Mouse (Mus musculus) embryo, embryonic 10 days (tissue): ENCODE measurements around the gene Acat3.
"Not testable (repeated sequence)": the region's sequence is repeated elsewhere in the genome, so short reads cannot be mapped to it uniquely, and the experiment has no call there.

Source experiments
- DNase-seq: peaks from one replicate; pipeline ENCODE4 v3.0.0-alpha.2; 2015; ENCODE audit warnings: low spot score

Acat3 gene

GRCm38 (mm10) chr17:12916588-12917380 is 23.6 kb downstream of the Acat3 start:
- DNase-seq = peak; percentile 54

- peak; percentile 100 for DNase-seq
Observed at GRCm38 (mm10) chr17:12915881-12916583, 24.4 kb downstream of the Acat3 start, which contains the start of gene Mrpl18. Mrpl18 (minus strand) TSS chr17:12916345.

GRCm38 (mm10) chr17:12915488-12915880 is 24.9 kb downstream of the Acat3 start, which contains the start of gene Tcp1:
Tcp1 (plus strand) TSS chr17:12915701.
- DNase-seq = peak; percentile 25

GRCm38 (mm10) chr17:12910391-12910790 is 30.0 kb downstream of the Acat3 start:
- no peak for DNase-seq

- no peak for DNase-seq
Observed at GRCm38 (mm10) chr17:12909361-12910280, 30.8 kb downstream of the Acat3 start, which contains the start of gene Pnldc1. Pnldc1 (minus strand) TSS chr17:12910230.

- DNase-seq = no peak
Observed at GRCm38 (mm10) chr17:12906436-12906835, 34.0 kb downstream of the Acat3 start.

- DNase-seq = no peak
Observed at GRCm38 (mm10) chr17:12905810-12906209, 34.6 kb downstream of the Acat3 start.

GRCm38 (mm10) chr17:12904349-12904748 is 36.1 kb downstream of the Acat3 start:
- no peak for DNase-seq

- peak; percentile 24 for DNase-seq
Observed at GRCm38 (mm10) chr17:12903372-12904333, 36.7 kb downstream of the Acat3 start.

- no peak for DNase-seq
Observed at GRCm38 (mm10) chr17:12902291-12902690, 38.1 kb downstream of the Acat3 start.

GRCm38 (mm10) chr17:12898607-12899006 is 41.8 kb downstream of the Acat3 start:
- DNase-seq = not testable (repeated sequence)

- DNase-seq = no peak
Observed at GRCm38 (mm10) chr17:12897674-12898073, 42.7 kb downstream of the Acat3 start.

GRCm38 (mm10) chr17:12892033-12892432 is 48.4 kb downstream of the Acat3 start:
- no peak for DNase-seq

- no peak for DNase-seq
Observed at GRCm38 (mm10) chr17:12891054-12891453, 49.3 kb downstream of the Acat3 start.

GRCm38 (mm10) chr17:12887021-12887775 is 53.2 kb downstream of the Acat3 start:
- DNase-seq = no peak

GRCm38 (mm10) chr17:12886620-12887019 is 53.8 kb downstream of the Acat3 start:
- DNase-seq = no peak

GRCm38 (mm10) chr17:12881216-12881615 is 59.2 kb downstream of the Acat3 start:
- no peak for DNase-seq

- peak; percentile 85 for DNase-seq
Observed at GRCm38 (mm10) chr17:12880178-12880577, 60.2 kb downstream of the Acat3 start.

- DNase-seq = no peak
Observed at GRCm38 (mm10) chr17:12875734-12876133, 64.7 kb downstream of the Acat3 start, which contains the start of gene Mrgprh. Mrgprh (plus strand) TSS chr17:12876034.
